Mouse (Mus musculus) neural tube, embryonic 14.5 days (tissue): ENCODE results near the gene Ift122. TPM values are rescaled to one million over a fixed set of nuclear protein-coding genes. Genes with fewer than 3 reads are reported as not detected.
A peak's percentile ranks its signal among the peaks of the same experiment; 100 is the strongest.

Experiments
- ATAC-seq: fragments of 200-750 bp; cut with Nextera tagmentation; 2 replicates; pipeline ENCODE4 v1.8.0; 2017; ENCODE audit warnings: low read depth, mild to moderate bottlenecking, moderate TSS enrichment, moderate library complexity
- H3K27ac ChIP-seq: fragments of 300-500 bp; sonication (generic); 2 replicates; pipeline ENCODE4 v1.5.1; 2014; ENCODE audit warnings: low read depth, mild to moderate bottlenecking, control low read depth, low read length, moderate library complexity, mixed read lengths
- H3K27me3 ChIP-seq: fragments of 300-500 bp; sonication (generic); 2 replicates; pipeline ENCODE4 v1.6.1; 2014; ENCODE audit warnings: low read length; ENCODE audit not compliant: control insufficient read depth, insufficient read depth
- H3K36me3 ChIP-seq: fragments of 300-500 bp; sonication (generic); 2 replicates; pipeline ENCODE4 v1.6.1; 2014; ENCODE audit warnings: low read length, mixed read lengths; ENCODE audit not compliant: control insufficient read depth, insufficient read depth
- H3K4me1 ChIP-seq: fragments of 300-500 bp; sonication (generic); 2 replicates; pipeline ENCODE4 v1.6.1; 2014; ENCODE audit warnings: low read length; ENCODE audit not compliant: control insufficient read depth, insufficient read depth
- H3K4me2 ChIP-seq: fragments of 300-500 bp; sonication (generic); 2 replicates; pipeline ENCODE4 v1.6.1; 2014; ENCODE audit warnings: mild to moderate bottlenecking, low read depth, low read length, control low read depth
- H3K4me3 ChIP-seq: fragments of 300-500 bp; sonication (generic); 2 replicates; pipeline ENCODE4 v1.5.1; 2014; ENCODE audit warnings: low read depth, low read length, control low read depth, mixed read lengths
- H3K9ac ChIP-seq: fragments of 300-500 bp; sonication (generic); replicated peaks from 2 replicates; pipeline ENCODE4 v1.6.1; 2014; ENCODE audit warnings: low read depth, mild to moderate bottlenecking, control low read depth, low read length, mixed read lengths
- H3K9me3 ChIP-seq: fragments of 300-500 bp; sonication (generic); 2 replicates; pipeline ENCODE4 v1.6.1; 2016; ENCODE audit warnings: low read length; ENCODE audit not compliant: control insufficient read depth
- WGBS: fragments of 180-500 bp; shearing (Covaris S2); extraction: QIAGEN DNeasy Blood & Tissue Kit; methylation state at CpG from one replicate; pipeline ENCODE4 v1.1.7; 2014; 5-methylcytosine and 5-hydroxymethylcytosine counted together
- polyA plus RNA-seq: library from polyadenylated mRNA; unstranded; fragments of >200 nt; fragmentation: Nextera tagmentation; extraction: Ambion mirVana; gene quantifications from 2 replicates; pipeline ENCODE4 v1.2.1, GENCODE M21; 2014

Gene Ift122
- polyA plus RNA-seq, 1 experiment from 2014 or later, result 28.3 TPM

DNA sequence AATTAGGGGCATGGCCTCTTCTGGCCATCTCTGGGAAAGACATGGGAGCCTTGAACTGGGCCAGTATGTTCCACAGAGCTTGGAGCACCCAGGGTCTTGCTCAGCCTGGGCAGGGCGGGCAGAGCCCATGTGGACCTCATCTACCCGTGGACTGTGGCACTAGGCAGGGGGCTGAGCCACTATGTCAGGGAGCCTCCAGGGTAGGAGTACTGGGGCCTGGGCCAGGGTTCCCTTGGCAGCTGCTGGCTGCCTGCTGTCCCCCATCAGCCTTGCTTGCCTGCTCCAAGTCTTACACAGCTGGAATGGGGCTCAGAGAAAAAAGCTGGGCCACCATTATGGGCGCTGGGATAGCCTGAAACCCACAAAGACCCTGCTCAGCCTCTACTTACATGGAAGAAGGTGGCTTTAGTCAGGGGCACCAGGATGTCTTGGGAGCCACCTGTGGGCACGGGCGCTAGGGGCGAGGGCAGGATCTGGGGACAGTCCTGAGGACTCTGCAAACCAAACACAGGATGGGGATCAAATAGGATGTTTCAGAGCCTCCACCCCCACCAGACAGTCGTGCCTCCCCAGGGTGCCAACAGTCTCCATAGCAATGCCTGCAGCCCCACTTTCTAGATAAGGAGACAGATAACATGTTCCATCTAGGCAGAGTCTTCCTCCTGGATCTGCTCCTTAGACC is 119.0 kb downstream of the Ift122 start:
- 75% methylated on average over 7 of the region's 7 CpGs for WGBS
- Histone ChIP-seq H3K27me3 (no peaks in the 10 kb centered on the region), H3K4me1 (peaks cover 19% of the 10 kb centered on the region), H3K36me3 (no peaks in the 10 kb centered on the region), H3K4me3 (no peak overlapping the region), H3K27ac (no peak overlapping the region), H3K9me3 (no peaks in the 10 kb centered on the region), H3K9ac (no peak overlapping the region), H3K4me2 (no peak overlapping the region)
- 0 out of 2 replicates have a peak, but pooled peaks have one; percentile 16 for ATAC-seq

DNA sequence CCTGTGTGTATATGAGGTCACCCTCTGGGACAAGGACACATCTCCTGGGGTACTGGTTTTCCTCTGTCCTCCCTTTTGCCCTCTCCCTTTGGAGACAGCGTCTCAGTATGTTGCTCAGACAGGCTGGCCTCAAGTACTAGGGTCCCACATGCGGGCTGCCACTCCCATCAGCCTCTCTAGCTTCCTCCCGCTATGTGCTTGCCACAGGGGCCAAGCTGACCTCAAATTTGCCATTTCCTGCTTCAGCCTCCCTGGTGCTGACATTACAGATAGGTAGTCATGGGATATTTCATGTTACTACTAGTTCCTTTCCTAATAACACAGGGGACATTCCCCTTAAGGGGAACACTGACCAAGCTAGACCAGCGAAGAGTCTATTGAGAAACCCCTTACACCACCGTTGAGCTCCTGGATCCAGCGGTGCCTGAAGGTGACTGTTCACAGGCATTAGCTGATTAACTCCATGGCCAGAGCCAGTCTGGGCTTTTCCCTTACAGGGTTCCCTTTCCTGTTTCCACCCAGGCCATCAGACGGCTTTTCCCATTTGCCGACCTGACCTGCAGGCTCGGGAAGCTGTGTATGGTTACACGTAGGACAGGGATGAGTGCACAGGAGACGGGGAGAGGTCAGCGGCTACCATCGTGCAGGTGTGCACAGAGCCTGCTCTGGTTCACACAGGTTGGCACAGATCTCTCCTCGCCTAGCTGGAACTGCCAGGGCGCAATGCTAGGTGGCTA is 120.0 kb downstream of the Ift122 start:
- H3K4me1 ChIP-seq, result peaks cover 19% of the 10 kb centered on the region
- H3K9me3 ChIP-seq, result no peaks in the 10 kb centered on the region
- no peak overlapping the region for H3K27ac ChIP-seq
- H3K9ac ChIP-seq, result no peak overlapping the region
- WGBS, result 90% methylated on average over 15 of the region's 15 CpGs
- H3K27me3 ChIP-seq, result no peaks in the 10 kb centered on the region
- ATAC-seq, result no peak
- H3K4me3 ChIP-seq, result no peak overlapping the region
- H3K4me2 ChIP-seq, result no peak overlapping the region
- no peaks in the 10 kb centered on the region for H3K36me3 ChIP-seq

DNA sequence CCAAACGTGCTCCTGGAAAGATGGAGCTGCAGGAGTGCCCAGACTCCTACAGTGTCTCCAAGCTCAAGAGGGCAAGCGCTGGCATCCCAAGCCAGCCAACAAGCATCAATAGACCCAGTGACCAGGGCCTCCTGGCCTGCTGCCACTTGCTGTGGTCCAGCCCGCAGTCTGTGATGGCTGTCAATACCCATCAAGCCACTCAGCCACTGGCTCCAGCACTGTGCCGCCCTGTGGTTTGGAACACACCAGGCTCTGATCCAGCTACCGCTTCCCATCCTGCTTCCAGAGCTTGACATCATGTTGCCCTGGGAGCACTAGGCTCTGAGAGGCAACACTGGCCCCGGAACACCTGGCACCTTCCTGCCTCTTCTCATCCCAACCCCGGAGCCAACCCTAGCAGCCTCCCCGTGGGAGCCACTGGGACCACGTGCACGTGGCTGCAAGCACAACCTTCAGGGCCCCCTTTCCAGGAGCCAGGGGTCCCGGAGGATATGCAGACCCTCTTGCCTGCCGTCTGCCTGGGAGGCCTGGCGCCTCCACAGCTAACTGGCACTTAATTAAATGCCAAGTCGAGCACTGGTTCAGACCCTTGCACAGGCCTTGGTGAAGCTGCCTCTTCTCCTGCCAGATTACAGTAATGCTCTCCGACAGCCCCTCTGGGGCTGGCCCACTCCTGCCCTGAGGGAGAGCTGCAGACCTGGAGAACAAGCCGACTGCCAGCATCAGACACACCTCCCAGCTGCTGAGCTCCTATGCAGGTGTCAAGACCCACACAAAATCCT is 120.8 kb downstream of the Ift122 start:
- no peak overlapping the region for H3K27ac ChIP-seq
- no peak for ATAC-seq
- H3K36me3 ChIP-seq, result no peaks in the 10 kb centered on the region
- WGBS, result 65% methylated on average over 16 of the region's 16 CpGs
- H3K4me2 ChIP-seq, result no peak overlapping the region
- H3K9me3 ChIP-seq, result no peaks in the 10 kb centered on the region
- no peaks in the 10 kb centered on the region for H3K27me3 ChIP-seq
- peaks cover 19% of the 10 kb centered on the region for H3K4me1 ChIP-seq
- no peak overlapping the region for H3K9ac ChIP-seq
- no peak overlapping the region for H3K4me3 ChIP-seq

DNA sequence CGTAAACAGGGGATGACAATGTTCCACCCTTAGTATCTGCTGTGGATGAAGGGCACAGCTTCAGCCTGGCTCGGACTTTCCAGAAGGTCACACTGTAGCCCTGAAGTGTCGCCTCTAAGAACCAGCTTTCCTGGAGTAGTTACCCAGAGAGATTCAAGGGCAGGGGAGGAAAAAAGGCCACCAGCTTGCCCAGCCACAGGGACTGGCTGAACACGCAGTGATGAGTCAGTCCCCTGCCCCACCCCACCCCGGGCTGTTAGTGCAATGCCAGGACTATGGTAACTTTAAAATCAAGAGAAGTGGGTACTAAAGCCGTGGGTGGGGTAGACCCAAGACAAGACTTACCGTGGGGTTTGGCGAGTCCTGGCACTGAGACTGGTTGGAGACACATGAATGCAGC is 122.3 kb downstream of the Ift122 start:
- WGBS, result 87% methylated on average over 8 of the region's 8 CpGs

More for the DNA sequence above, 122.3 kb downstream of the Ift122 start:
- no peak for ATAC-seq
- H3K9me3 ChIP-seq, result no peaks in the 10 kb centered on the region
- H3K4me2 ChIP-seq, result no peak overlapping the region
- H3K36me3 ChIP-seq, result no peaks in the 10 kb centered on the region
- no peak overlapping the region for H3K27ac ChIP-seq
- no peak overlapping the region for H3K4me3 ChIP-seq
- H3K27me3 ChIP-seq, result no peaks in the 10 kb centered on the region
- peaks cover 19% of the 10 kb centered on the region for H3K4me1 ChIP-seq
- no peak overlapping the region for H3K9ac ChIP-seq

Other genes starting within 250 kb of the Ift122 start
- gene Raf1, start 176.8 kb upstream of the Ift122 start, polyA plus RNA-seq, result 168 and 181 TPM in 2 replicates
- 1.1 and 1.2 TPM in 2 replicates for gene Tmem40, start 91.1 kb upstream of the Ift122 start, polyA plus RNA-seq
- gene Cand2, start 78.9 kb upstream of the Ift122 start, polyA plus RNA-seq, result 8.3 and 10.8 TPM in 2 replicates
- 1,065 and 1,071 TPM in 2 replicates for gene Rpl32, start 44.7 kb upstream of the Ift122 start, polyA plus RNA-seq
- gene Efcab12, start 15.1 kb upstream of the Ift122 start, polyA plus RNA-seq, result 3.0 and 3.1 TPM in 2 replicates
- 8.4 and 10.8 TPM in 2 replicates for gene Mbd4, start 99 bp upstream of the Ift122 start, polyA plus RNA-seq
- gene Rho, start 78.3 kb downstream of the Ift122 start, polyA plus RNA-seq, result 0.07 and 2.6 TPM in 2 replicates
- gene H1foo, start 91.5 kb downstream of the Ift122 start, polyA plus RNA-seq, result not detected in 2 replicates
- 4.2 and 14.1 TPM in 2 replicates for gene Plxnd1, start 141.5 kb downstream of the Ift122 start, polyA plus RNA-seq